ENCODE assay signal across 8 mouse cellular contexts in genomic region chr19:11819800-11820199, GRCm38 (mm10). TPM values are rescaled to one million over a fixed set of nuclear protein-coding genes. Genes with fewer than 3 reads are reported as not detected.
DNase-seq lines count a peak whose midpoint lies in the region; ATAC-seq and TF ChIP-seq lines count a peak whose summit lies in the region.

No protein-coding gene starts in this region.

- WGBS in forebrain, embryonic 16.5 days, result under 1% methylated on average over 15 of the region's 15 CpGs
- WGBS in hindbrain, embryonic 10.5 days, result under 1% methylated on average over 15 of the region's 15 CpGs

- peaks cover 10% of the 10 kb centered on the region for H3K36me3 ChIP-seq in E14TG2a.4 (ENCODE audit: insufficient read depth, low read length)
- no peaks in the 10 kb centered on the region for H3K36me3 ChIP-seq in forebrain, embryonic 16.5 days (ENCODE audit: control insufficient read depth, insufficient read depth)
- no peaks in the 10 kb centered on the region for H3K36me3 ChIP-seq in hindbrain, embryonic 10.5 days

- peaks cover 21% of the 10 kb centered on the region for H3K27me3 ChIP-seq in E14TG2a.4 (ENCODE audit: insufficient read depth, low read length)
- peaks cover 22% of the 10 kb centered on the region for H3K27me3 ChIP-seq in forebrain, embryonic 16.5 days (replicated peaks; ENCODE audit: control insufficient read depth, insufficient read depth, low read length)
- H3K27me3 ChIP-seq in hindbrain, embryonic 10.5 days (ENCODE audit: insufficient read depth, poor library complexity, severe bottlenecking), result peaks cover 53% of the 10 kb centered on the region

- peak; percentile 30 for DNase-seq in c-Kit-positive CD71-positive TER-119-negative erythroid progenitor cells, embryonic 14.5 days (ENCODE audit: low read depth)
- DNase-seq in hindbrain, embryonic 10.5 days (ENCODE audit: low spot score), result peak; percentile 88
- DNase-seq in layer of hippocampus, postnatal 14 days (ENCODE audit: low spot score in 2 of 2), result peak; percentile 54 to 58
- DNase-seq in lung, postnatal 25 days (ENCODE audit: low spot score), result peak; percentile 90
- DNase-seq in ovary, postnatal 36 days (ENCODE audit: low spot score), result peak; percentile 75
- peak; percentile 71 for DNase-seq in thymus, postnatal 25 days

- H3K9me3 ChIP-seq in E14TG2a.4 (ENCODE audit: low read length), result no peaks in the 10 kb centered on the region
- H3K9me3 ChIP-seq in forebrain, embryonic 16.5 days (ENCODE audit: control insufficient read depth, low read length), result no peaks in the 10 kb centered on the region
- no peaks in the 10 kb centered on the region for H3K9me3 ChIP-seq in hindbrain, embryonic 10.5 days

- H3K4me1 ChIP-seq in E14TG2a.4 (replicated peaks; ENCODE audit: low read depth, low read length), result peaks cover 87% of the 10 kb centered on the region
- H3K4me1 ChIP-seq in forebrain, embryonic 16.5 days (replicated peaks; ENCODE audit: control insufficient read depth, insufficient read depth, low read length), result peaks cover 20% of the 10 kb centered on the region
- peaks cover 20% of the 10 kb centered on the region for H3K4me1 ChIP-seq in hindbrain, embryonic 10.5 days (replicated peaks)

- H3K4me2 ChIP-seq in forebrain, embryonic 16.5 days (ENCODE audit: low read length), result peak overlapping the region; percentile 96

- peak; percentile 66 for TF ChIP-seq CTCF in E14TG2a.4 (conservative IDR thresholded peaks at IDR 0.05; ENCODE audit: low read length)

- peak; percentile 65 for ATAC-seq in forebrain, embryonic 16.5 days

- H3K9ac ChIP-seq in forebrain, embryonic 16.5 days (replicated peaks; ENCODE audit: low read depth, low read length), result no peak overlapping the region

- H3K27ac ChIP-seq in forebrain, embryonic 16.5 days (ENCODE audit: low read length), result no peak overlapping the region
- H3K27ac ChIP-seq in hindbrain, embryonic 10.5 days, result no peak overlapping the region

- H3K4me3 ChIP-seq in E14TG2a.4 (replicated peaks; ENCODE audit: low read length), result peak overlapping the region; percentile 93
- peak overlapping the region; percentile 75 for H3K4me3 ChIP-seq in forebrain, embryonic 16.5 days (replicated peaks; ENCODE audit: low read length)
- H3K4me3 ChIP-seq in hindbrain, embryonic 10.5 days, result peak overlapping the region; percentile 72

RNA-seq across cellular contexts. Expression of gene Stx3, which starts 0.6 kb away (rescaled TPM):
- 10.5 and 14.9 TPM in 2 replicates for polyA plus RNA-seq in forebrain, embryonic 16.5 days (2015; fragmentation: Nextera tagmentation; extraction: Ambion mirVana)
- 5.8 and 8.7 TPM in 2 replicates for polyA plus RNA-seq in hindbrain, embryonic 10.5 days (2016; fragmentation: Nextera tagmentation; extraction: Ambion mirVana)
- total RNA-seq in layer of hippocampus, postnatal 14 days (2021), result 10 to 100 TPM; 19.6 to 27.8 TPM

RNA-seq across cellular contexts. Expression of gene Olfr1417, which starts 19.2 kb away (rescaled TPM):
- polyA plus RNA-seq in forebrain, embryonic 16.5 days (2015; fragmentation: Nextera tagmentation; extraction: Ambion mirVana), result not detected in 2 replicates
- polyA plus RNA-seq in hindbrain, embryonic 10.5 days (2016; fragmentation: Nextera tagmentation; extraction: Ambion mirVana), result not detected in 2 replicates
- not detected for total RNA-seq in layer of hippocampus, postnatal 14 days (2021)

RNA-seq across cellular contexts. Expression of gene Olfr1418, which starts 41.1 kb away (rescaled TPM):
- polyA plus RNA-seq in forebrain, embryonic 16.5 days (2015; fragmentation: Nextera tagmentation; extraction: Ambion mirVana), result not detected in 2 replicates
- polyA plus RNA-seq in hindbrain, embryonic 10.5 days (2016; fragmentation: Nextera tagmentation; extraction: Ambion mirVana), result not detected in 2 replicates
- total RNA-seq in layer of hippocampus, postnatal 14 days (2021), result not detected

RNA-seq across cellular contexts. Expression of gene Mrpl16, which starts 49.6 kb away (rescaled TPM):
- 39.7 and 42.4 TPM in 2 replicates for polyA plus RNA-seq in forebrain, embryonic 16.5 days (2015; fragmentation: Nextera tagmentation; extraction: Ambion mirVana)
- polyA plus RNA-seq in hindbrain, embryonic 10.5 days (2016; fragmentation: Nextera tagmentation; extraction: Ambion mirVana), result 49.1 and 55.1 TPM in 2 replicates
- total RNA-seq in layer of hippocampus, postnatal 14 days (2021), result 10 to 100 TPM; 37.9 to 41.2 TPM

RNA-seq across cellular contexts. Expression of gene Olfr1419, which starts 55.1 kb away (rescaled TPM):
- not detected in 2 replicates for polyA plus RNA-seq in forebrain, embryonic 16.5 days (2015; fragmentation: Nextera tagmentation; extraction: Ambion mirVana)
- polyA plus RNA-seq in hindbrain, embryonic 10.5 days (2016; fragmentation: Nextera tagmentation; extraction: Ambion mirVana), result not detected in 2 replicates
- total RNA-seq in layer of hippocampus, postnatal 14 days (2021), result not detected

Comparison
In these comparisons a context has a peak if more than half of its experiments do, and no peak if none do; other contexts are left out.
1. DNase-seq: peak in every context shown above with its lines; median percentile 90 in lung, postnatal 25 days; 88 in hindbrain, embryonic 10.5 days; 75 in ovary, postnatal 36 days; 71 in thymus, postnatal 25 days; 56 in layer of hippocampus, postnatal 14 days; 30 in c-Kit-positive CD71-positive TER-119-negative erythroid progenitor cells, embryonic 14.5 days.